ENCODE assay signal across 9 mouse cellular contexts in genomic region chr8:10249156-10249555, GRCm38 (mm10).
A peak's percentile ranks its signal among the peaks of the same experiment; 100 is the strongest.
DNase-seq lines count a peak whose midpoint lies in the region; ATAC-seq lines count a peak whose summit lies in the region.
"Had no signal": no experiment of that assay in that cellular context is flagged by ENCODE, and none has a peak within 500 bp of the region (broad histone marks: within the 10 kb centered on the region; RNA-seq: fewer than 3 reads in every experiment).

No protein-coding gene starts in this region.

- no peaks in the 10 kb centered on the region for H3K9me3 ChIP-seq in forebrain, embryonic 15.5 days
- H3K9me3 ChIP-seq: lung, embryonic 15.5 days had no signal

- H3K4me3 ChIP-seq in forebrain, embryonic 15.5 days, result peak overlapping the region; percentile 26
- H3K4me3 ChIP-seq: lung, embryonic 15.5 days had no signal

- intact Hi-C loops in left cerebral cortex, postnatal 25 days (cut with DNase I), result no loop called here

- 1% methylated on average over 15 of the region's 15 CpGs for WGBS in forebrain, embryonic 15.5 days

- no peak overlapping the region for H3K27ac ChIP-seq in forebrain, embryonic 15.5 days (replicated peaks)
- H3K27ac ChIP-seq: lung, embryonic 15.5 days had no signal

- H3K36me3 ChIP-seq in forebrain, embryonic 15.5 days, result no peaks in the 10 kb centered on the region
- H3K36me3 ChIP-seq: lung, embryonic 15.5 days had no signal

- DNase-seq in layer of hippocampus, postnatal 36 days, result peak; percentile 21 to 29
- DNase-seq in layer of hippocampus, adult 9-10 months (ENCODE audit: low spot score), result no peak
- DNase-seq in left cerebral cortex, postnatal 25 days (ENCODE audit: low spot score in 2 of 2), result peak; percentile 34 to 36
- peak; percentile 67 for DNase-seq in retina, postnatal 1 day
- no peak for DNase-seq in lung, postnatal 4 days
- DNase-seq in gastrocnemius, adult 8-10 months (ENCODE audit: low spot score in 2 of 2), result no peak
- no peak for DNase-seq in kidney, postnatal 36 days

- H3K9ac ChIP-seq in forebrain, embryonic 15.5 days (replicated peaks), result peak overlapping the region; percentile 30
- H3K9ac ChIP-seq: lung, embryonic 15.5 days had no signal

- H3K4me2 ChIP-seq in forebrain, embryonic 15.5 days (replicated peaks), result peak overlapping the region; percentile 50
- H3K4me2 ChIP-seq: lung, embryonic 15.5 days had no signal

- H3K4me1 ChIP-seq in forebrain, embryonic 15.5 days, result peaks cover 10% of the 10 kb centered on the region
- H3K4me1 ChIP-seq: lung, embryonic 15.5 days had no signal

- H3K27me3 ChIP-seq in forebrain, embryonic 15.5 days, result no peaks in the 10 kb centered on the region

- ATAC-seq in forebrain, embryonic 15.5 days (replicated peaks), result peak; percentile 87

Comparison
In these comparisons a context has a peak if more than half of its experiments do, and no peak if none do; other contexts are left out.
1. DNase-seq: peak in layer of hippocampus, postnatal 36 days (2 of 2), left cerebral cortex, postnatal 25 days (2 of 2) and retina, postnatal 1 day (single experiment); none in layer of hippocampus, adult 9-10 months (single experiment), lung, postnatal 4 days (0 of 2), gastrocnemius, adult 8-10 months (0 of 2) and kidney, postnatal 36 days (0 of 2).